Mouse (Mus musculus): ENCODE results near the gene Neu4.
A peak's percentile ranks its signal among the peaks of the same experiment; 100 is the strongest.
"Not testable (repeated sequence)": the region's sequence is repeated elsewhere in the genome, so short reads cannot be mapped to it uniquely, and the experiment has no call there.

The Neu4 gene

GRCm38 (mm10) chr1:94020151-94020550, at the start of gene Neu4:
Neu4 (plus strand) TSS chr1:94020451.
- no peak for DNase-seq (ENCODE audit: extremely low spot score, low read depth, low spot score)

DNA sequence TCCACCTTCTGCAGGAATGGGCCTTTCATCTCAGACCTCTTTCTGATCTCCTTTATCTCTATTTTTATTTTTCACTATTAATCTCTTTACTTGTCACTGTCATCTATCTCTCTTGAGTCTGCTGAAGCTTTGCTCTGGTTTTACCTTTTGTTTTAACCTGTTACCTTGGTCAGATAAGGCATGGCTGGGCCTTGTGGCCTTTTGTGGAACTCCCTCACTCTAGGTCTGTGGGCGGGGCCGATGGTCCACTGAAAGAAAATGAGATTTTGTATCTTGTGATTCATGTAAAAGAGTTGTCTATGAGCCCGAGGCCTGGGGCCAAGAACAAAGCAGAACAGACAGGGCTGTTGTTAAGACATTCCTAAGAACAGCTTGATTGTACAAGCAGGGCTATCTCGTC, 49.5 kb upstream of the Neu4 start:
- DNase-seq (ENCODE audit: extremely low spot score, low read depth, low spot score) = not testable (repeated sequence)

- not testable (repeated sequence) for DNase-seq (ENCODE audit: extremely low spot score, low read depth, low spot score)
Observed at GRCm38 (mm10) chr1:93975764-93976163, 44.5 kb upstream of the Neu4 start.

- DNase-seq (ENCODE audit: extremely low spot score, low read depth, low spot score) = not testable (repeated sequence)
Observed at GRCm38 (mm10) chr1:93978287-93978686, 42.0 kb upstream of the Neu4 start.

- not testable (repeated sequence) for DNase-seq (ENCODE audit: extremely low spot score, low read depth, low spot score)
Observed at GRCm38 (mm10) chr1:93980932-93981331, 39.3 kb upstream of the Neu4 start.

- DNase-seq (ENCODE audit: extremely low spot score, low read depth, low spot score) = no peak
Observed at GRCm38 (mm10) chr1:93986167-93986566, 34.1 kb upstream of the Neu4 start.

GRCm38 (mm10) chr1:93988786-93989185, 31.5 kb upstream of the Neu4 start:
- no peak for DNase-seq (ENCODE audit: extremely low spot score, low read depth, low spot score)

- DNase-seq (ENCODE audit: extremely low spot score, low read depth, low spot score) = not testable (repeated sequence)
Observed at GRCm38 (mm10) chr1:93990209-93990608, 30.0 kb upstream of the Neu4 start, which contains the start of gene Gal3st2c. Gal3st2c (plus strand) TSS chr1:93990509.

DNA sequence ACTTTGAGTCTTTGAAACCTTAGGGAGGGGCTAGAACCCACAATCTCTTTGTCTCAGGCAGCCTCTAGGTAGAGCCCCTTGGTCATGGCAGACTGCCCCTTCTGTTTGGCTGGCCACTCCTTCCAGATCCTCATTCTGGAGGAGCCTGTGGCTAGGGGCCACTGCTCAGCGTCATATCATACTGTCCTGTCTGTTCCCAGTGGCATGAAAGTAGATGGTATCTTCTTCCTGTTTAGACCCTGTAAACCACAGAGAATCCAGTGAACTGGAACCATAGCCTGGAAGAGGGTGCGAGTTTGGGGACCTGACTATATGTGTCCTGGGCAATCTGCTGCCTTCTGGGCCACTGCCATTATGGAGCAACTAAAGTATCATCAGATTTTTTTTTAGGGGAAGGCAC, 29.2 kb upstream of the Neu4 start:
- DNase-seq (ENCODE audit: extremely low spot score, low read depth, low spot score) = not testable (repeated sequence)

DNA sequence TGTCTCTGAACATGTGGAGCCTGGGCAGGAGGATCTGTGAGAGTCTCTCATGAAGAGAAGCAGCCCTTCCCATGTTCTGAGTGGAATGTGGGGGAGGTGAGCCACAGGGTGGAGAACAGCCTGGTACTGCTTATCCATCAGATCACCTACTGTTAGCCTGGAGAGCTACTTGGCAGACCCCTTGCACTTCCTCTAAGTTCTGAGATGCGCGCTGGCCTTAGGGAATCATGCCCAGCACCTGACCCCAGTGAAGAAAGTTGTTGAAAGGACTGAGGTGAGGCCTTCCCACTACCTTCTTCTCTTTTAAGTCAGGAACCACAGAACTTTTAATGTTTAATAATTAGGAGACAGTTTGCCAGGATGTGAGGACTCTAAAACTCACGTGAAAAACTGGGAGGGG, 28.8 kb upstream of the Neu4 start:
- not testable (repeated sequence) for DNase-seq (ENCODE audit: extremely low spot score, low read depth, low spot score)

DNA sequence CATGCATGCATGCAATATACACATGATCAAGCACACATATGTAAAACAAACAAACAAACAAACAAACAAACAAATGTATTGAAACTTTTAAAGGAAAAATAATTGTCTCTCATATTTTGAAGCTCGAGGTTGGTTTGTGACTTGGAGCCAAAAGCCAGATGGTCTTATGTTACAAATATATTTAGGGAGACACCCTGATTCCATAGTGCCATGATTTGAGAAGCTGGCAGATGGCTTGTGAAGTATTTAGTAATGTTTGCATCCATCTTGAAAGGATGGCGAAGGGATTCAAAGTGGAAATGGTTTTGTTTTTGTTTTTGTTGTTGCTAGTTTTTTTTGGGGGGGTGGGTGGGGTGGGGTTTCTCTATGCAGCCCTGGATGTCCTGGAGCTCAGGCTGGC, 19.2 kb upstream of the Neu4 start:
- DNase-seq (ENCODE audit: extremely low spot score, low read depth, low spot score) = no peak

DNA sequence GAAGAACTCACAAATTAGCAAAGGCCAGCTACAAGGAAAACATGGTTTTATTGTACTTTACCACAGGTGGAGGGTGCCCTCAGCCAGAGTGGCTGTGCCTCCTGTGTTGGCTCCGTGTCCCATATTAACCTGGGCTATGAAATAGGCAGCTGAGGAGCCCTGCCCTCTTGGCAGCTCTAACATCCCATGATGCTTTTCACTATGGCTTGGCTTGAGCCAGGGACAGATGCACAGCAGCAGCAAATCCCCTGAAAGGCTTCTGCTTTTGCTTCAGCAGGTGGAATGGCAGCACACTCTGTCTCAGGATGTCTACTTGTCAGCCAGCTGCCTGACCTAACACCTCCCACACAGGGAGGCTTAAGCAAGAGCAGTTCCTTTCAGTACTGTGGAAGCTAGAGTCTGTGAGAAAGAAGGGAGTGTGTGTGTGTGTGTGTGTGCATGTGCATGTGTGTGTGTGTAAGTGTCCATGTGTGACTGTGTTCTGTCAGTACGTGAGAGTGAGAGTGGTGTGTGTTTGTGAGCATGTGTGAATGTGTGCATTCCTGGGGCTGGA, 14.2 kb upstream of the Neu4 start:
- DNase-seq (ENCODE audit: extremely low spot score, low read depth, low spot score) = not testable (repeated sequence)

DNA sequence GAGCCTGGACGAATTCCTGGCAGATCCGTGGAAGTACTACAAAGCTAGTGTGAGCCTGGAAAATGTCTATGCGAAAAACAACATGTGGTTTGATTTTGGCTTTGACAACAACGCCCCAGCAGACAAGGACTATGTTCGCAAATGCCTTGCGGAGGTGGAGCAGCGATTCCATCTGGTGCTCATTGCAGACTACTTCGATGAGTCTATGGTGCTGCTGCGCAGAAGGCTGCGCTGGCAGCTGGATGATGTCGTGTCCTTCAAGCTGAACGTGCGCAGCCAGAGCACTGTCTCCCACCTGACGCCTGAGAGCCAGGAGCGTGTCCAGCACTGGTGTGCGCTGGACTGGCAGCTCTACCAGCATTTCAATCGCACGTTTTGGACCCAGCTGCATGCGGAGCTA, 11.4 kb upstream of the Neu4 start:
- DNase-seq (ENCODE audit: extremely low spot score, low read depth, low spot score) = not testable (repeated sequence)

- DNase-seq (ENCODE audit: extremely low spot score, low read depth, low spot score) = no peak
Observed at GRCm38 (mm10) chr1:94011643-94012042, 8.6 kb upstream of the Neu4 start.

DNA sequence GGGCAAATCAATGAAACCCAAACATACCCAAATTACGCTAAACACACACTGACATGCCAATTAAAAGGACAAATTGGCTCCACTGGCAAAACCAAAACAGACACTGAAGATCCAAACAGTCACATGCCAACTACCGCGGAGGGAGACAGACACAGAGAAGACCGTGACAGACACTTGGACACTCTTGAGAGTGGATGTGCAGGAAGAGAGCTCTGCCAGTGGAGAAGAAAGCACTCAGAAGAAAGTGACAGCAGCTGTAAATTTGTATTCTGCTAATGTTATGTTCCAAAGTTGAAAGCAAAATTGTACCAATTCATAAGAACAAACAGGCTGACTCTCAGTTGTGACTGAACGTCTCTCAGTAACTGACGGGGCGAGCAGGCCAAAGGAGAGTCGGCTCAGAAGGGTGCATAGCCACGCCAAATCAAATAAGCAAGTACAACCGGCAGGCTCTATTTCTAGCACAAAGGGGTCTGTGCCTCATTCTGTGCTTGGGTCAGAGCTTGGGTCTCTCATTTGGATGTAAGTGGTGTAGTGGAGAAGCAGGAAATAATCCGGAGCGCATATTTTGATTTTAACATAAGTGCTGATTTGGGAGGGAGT, 7.4 kb downstream of the Neu4 start:
- DNase-seq (ENCODE audit: extremely low spot score, low read depth, low spot score) = no peak

DNA sequence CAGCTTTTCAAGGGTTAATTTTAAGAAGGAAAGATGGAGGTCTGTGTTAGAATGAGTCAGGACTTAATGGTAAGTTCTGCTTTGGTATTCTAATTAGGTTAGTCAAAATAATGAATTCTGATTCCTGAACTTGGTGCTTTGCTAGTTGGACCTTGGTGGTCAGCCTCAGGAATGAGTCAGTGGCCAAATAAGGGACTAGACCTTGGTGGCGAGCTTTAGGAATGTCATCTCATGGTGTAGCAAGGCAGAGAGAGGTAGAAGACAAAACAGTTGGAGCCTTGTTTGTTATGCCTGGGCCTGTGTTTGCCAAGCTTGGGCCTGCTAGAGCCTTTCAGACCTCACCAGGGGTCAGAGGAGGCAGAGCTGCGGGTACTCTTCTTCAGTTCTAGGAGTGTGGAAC, 8.5 kb downstream of the Neu4 start:
- no peak for DNase-seq (ENCODE audit: extremely low spot score, low read depth, low spot score)

GRCm38 (mm10) chr1:94033075-94033602, 12.9 kb downstream of the Neu4 start:
- no peak for DNase-seq (ENCODE audit: extremely low spot score, low read depth, low spot score)

- peak; percentile 54 for DNase-seq (ENCODE audit: extremely low spot score, low read depth, low spot score)
Observed at GRCm38 (mm10) chr1:94034984-94035743, 14.9 kb downstream of the Neu4 start.

GRCm38 (mm10) chr1:94040391-94040790, 20.1 kb downstream of the Neu4 start:
- no peak for DNase-seq (ENCODE audit: extremely low spot score, low read depth, low spot score)

DNA sequence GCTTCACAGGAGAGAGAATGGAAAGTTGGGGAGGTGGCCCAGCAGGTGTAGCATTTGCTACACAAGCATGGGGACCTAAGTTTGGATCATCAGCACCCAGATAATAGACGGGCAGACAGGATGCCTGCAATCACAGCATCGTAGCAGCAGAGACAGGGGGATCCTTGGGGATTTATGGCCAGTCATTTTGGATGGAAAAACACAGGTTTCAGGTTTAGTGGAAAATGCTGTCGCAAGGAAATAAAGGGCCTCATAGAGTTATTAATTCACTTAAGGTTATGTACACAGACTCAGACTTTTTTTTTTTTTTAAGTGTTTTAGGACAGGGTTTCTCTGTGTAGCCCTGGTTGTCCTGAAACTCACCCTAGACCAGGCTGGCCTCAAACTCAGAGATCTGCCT, 25.3 kb downstream of the Neu4 start:
- DNase-seq (ENCODE audit: extremely low spot score, low read depth, low spot score) = no peak

GRCm38 (mm10) chr1:94046544-94046943, 26.3 kb downstream of the Neu4 start:
- no peak for DNase-seq (ENCODE audit: extremely low spot score, low read depth, low spot score)

- DNase-seq (ENCODE audit: extremely low spot score, low read depth, low spot score) = no peak
Observed at GRCm38 (mm10) chr1:94051104-94051503, 30.9 kb downstream of the Neu4 start.

All from hindlimb bud, embryonic 11.5 days (tissue).